Mouse (Mus musculus) stomach, postnatal 0 days (tissue): ENCODE measurements around the gene Map4k3. TPM values are rescaled to one million over a fixed set of nuclear protein-coding genes. Genes with fewer than 3 reads are reported as not detected.
"Not testable (repeated sequence)": the region's sequence is repeated elsewhere in the genome, so short reads cannot be mapped to it uniquely, and the experiment has no call there.

Source experiments
- ATAC-seq: fragments of 200-750 bp; cut with Nextera tagmentation; 2 replicates; pipeline ENCODE4 v1.8.0; 2017; ENCODE audit not compliant: low FRiP score, low TSS enrichment
- DNase-seq: peaks from one replicate; pipeline ENCODE4 v3.0.0-alpha.2; 2016; ENCODE audit warnings: low spot score
- H3K27ac ChIP-seq: fragments of 300-500 bp; sonication (generic); replicated peaks from 2 replicates; pipeline ENCODE4 v1.5.1; 2014; ENCODE audit warnings: mild to moderate bottlenecking, control low read depth
- H3K27me3 ChIP-seq: fragments of 300-500 bp; sonication (generic); 2 replicates; pipeline ENCODE4 v1.6.1; 2014; ENCODE audit warnings: low read length; ENCODE audit not compliant: control insufficient read depth, insufficient read depth
- H3K36me3 ChIP-seq: fragments of 300-500 bp; sonication (generic); 2 replicates; pipeline ENCODE4 v1.6.1; 2014; ENCODE audit warnings: low read length, mixed read lengths; ENCODE audit not compliant: control insufficient read depth, insufficient read depth
- H3K4me1 ChIP-seq: fragments of 300-500 bp; sonication (generic); replicated peaks from 2 replicates; pipeline ENCODE4 v1.6.1; 2014; ENCODE audit warnings: antibody characterized with exemption; ENCODE audit not compliant: control insufficient read depth, insufficient read depth
- H3K4me2 ChIP-seq: fragments of 300-500 bp; sonication (generic); replicated peaks from 2 replicates; pipeline ENCODE4 v1.6.1; 2014; ENCODE audit warnings: low read depth, mild to moderate bottlenecking, control low read depth, moderate library complexity
- H3K4me3 ChIP-seq: fragments of 300-500 bp; sonication (generic); 2 replicates; pipeline ENCODE4 v1.5.1; 2014; ENCODE audit warnings: low read depth, low read length, control low read depth
- H3K9ac ChIP-seq: fragments of 300-500 bp; sonication (generic); 2 replicates; pipeline ENCODE4 v1.6.1; 2014; ENCODE audit warnings: mild to moderate bottlenecking, low read length, control low read depth, mixed read lengths
- H3K9me3 ChIP-seq: fragments of 300-500 bp; sonication (generic); 2 replicates; pipeline ENCODE4 v1.6.1; 2016; ENCODE audit warnings: low read length; ENCODE audit not compliant: control insufficient read depth
- CTCF ChIP-seq: IDR thresholded peaks from 2 replicates; pipeline ENCODE4 v1.5.1; 2016; ENCODE audit warnings: antibody characterized with exemption, low read depth, mild to moderate bottlenecking, moderate library complexity
- EP300 ChIP-seq: optimal IDR thresholded peaks from 2 replicates; pipeline ENCODE3; 2016; ENCODE audit warnings: antibody characterized with exemption
- WGBS: fragments of 180-500 bp; shearing (Covaris S2); extraction: QIAGEN DNeasy Blood & Tissue Kit; methylation state at CpG from one replicate; pipeline ENCODE4 v1.1.7; 2014; 5-methylcytosine and 5-hydroxymethylcytosine counted together
- polyA plus RNA-seq: library from polyadenylated mRNA; unstranded; fragments of >200 nt; fragmentation: Nextera tagmentation; extraction: Ambion mirVana; gene quantifications from 2 replicates; pipeline ENCODE4 v1.2.1, GENCODE M21; 2015

Map4k3 gene
- polyA plus RNA-seq, 1 experiment from 2014 or later: 16.9 TPM

DNA sequence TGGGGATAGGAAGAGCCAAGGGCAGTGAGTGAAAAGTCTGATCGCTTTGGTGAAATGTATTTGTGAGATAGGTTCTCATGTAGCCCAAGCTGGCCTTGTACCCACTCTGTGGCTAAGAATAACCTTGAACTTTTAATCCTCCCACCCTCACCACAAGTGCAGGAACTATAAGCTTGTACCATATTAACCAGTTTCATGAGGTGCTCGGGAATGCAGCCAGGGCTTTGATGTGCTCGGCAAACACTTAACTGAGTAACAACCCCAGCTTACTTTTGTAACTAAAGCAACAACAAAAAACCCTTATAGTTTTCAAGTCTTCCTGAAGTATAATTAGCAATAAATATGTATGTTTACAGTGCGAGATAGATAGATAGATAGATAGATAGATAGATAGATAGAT, 4.0 kb upstream of the Map4k3 start:
- no peak overlapping the region for H3K9ac ChIP-seq
- H3K27ac ChIP-seq: no peak overlapping the region
- H3K4me1 ChIP-seq: no peaks in the 10 kb centered on the region
- H3K36me3 ChIP-seq: no peaks in the 10 kb centered on the region
- H3K4me3 ChIP-seq: no peak overlapping the region
- ATAC-seq (no peak), DNase-seq (no peak)
- H3K4me2 ChIP-seq: no peak overlapping the region
- TF ChIP-seq EP300: no peak
- TF ChIP-seq CTCF: no peak
- WGBS: 81% methylated on average over 4 of the region's 4 CpGs
- no peaks in the 10 kb centered on the region for H3K27me3 ChIP-seq
- no peaks in the 10 kb centered on the region for H3K9me3 ChIP-seq

DNA sequence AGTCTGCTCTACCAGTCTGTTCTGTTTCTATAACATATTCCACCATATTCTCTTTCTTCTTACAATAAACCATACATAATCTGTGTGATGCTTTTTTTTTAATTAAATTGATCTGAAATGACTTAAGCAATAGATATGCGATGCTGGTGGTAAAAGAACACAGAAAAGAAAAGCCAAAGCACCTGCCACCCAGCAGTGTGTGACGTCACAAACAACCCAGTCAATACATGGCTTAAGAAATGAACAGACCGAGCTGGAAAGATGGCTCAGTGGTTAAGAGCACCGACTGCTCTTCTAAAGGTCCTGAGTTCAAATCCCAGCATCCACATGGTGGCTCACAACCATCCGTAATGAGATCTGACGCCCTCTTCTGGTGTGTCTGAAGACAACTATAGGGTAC, 2.0 kb upstream of the Map4k3 start:
- H3K9me3 ChIP-seq, ATAC-seq, H3K4me1 ChIP-seq, H3K36me3 ChIP-seq, DNase-seq, H3K9ac ChIP-seq, H3K4me3 ChIP-seq, H3K4me2 ChIP-seq, H3K27me3 ChIP-seq: not testable (repeated sequence)
- 0 out of 2 replicates have a peak, but pooled peaks have one; percentile 14 for TF ChIP-seq CTCF
- 87% methylated on average over 6 of the region's 6 CpGs for WGBS
- peak overlapping the region; percentile 99; the same call in 1 of the 2 replicates for H3K27ac ChIP-seq

DNA sequence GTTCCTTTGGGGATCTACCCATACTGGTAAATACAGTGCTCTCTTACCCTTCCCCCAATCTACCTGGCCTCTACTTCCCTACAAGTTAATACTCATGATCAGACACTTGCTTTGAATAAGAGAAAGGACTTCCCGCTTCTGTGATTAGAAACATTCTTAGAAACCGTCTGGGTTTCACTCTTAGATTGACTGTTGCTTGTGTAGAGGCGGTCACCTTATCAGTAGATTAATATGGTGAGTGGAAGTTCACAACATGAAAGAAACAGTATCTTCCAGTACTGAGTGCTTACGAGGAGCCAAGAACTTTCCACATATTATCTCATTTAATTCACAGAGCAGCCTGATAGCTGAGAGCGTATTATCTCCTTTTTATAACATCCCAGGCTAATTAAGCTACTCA, 1.5 kb upstream of the Map4k3 start:
- ATAC-seq: no peak
- H3K27me3 ChIP-seq: no peaks in the 10 kb centered on the region
- WGBS: 49% methylated on average over 5 of the region's 5 CpGs
- H3K4me2 ChIP-seq: no peak overlapping the region
- H3K4me3 ChIP-seq: no peak overlapping the region
- DNase-seq: no peak
- peak overlapping the region; percentile 99; the same call in 1 of the 2 replicates for H3K27ac ChIP-seq
- no peaks in the 10 kb centered on the region for H3K36me3 ChIP-seq
- H3K4me1 ChIP-seq: no peaks in the 10 kb centered on the region
- H3K9ac ChIP-seq: no peak overlapping the region
- no peaks in the 10 kb centered on the region for H3K9me3 ChIP-seq
- no peak for TF ChIP-seq CTCF
- no peak for TF ChIP-seq EP300

DNA sequence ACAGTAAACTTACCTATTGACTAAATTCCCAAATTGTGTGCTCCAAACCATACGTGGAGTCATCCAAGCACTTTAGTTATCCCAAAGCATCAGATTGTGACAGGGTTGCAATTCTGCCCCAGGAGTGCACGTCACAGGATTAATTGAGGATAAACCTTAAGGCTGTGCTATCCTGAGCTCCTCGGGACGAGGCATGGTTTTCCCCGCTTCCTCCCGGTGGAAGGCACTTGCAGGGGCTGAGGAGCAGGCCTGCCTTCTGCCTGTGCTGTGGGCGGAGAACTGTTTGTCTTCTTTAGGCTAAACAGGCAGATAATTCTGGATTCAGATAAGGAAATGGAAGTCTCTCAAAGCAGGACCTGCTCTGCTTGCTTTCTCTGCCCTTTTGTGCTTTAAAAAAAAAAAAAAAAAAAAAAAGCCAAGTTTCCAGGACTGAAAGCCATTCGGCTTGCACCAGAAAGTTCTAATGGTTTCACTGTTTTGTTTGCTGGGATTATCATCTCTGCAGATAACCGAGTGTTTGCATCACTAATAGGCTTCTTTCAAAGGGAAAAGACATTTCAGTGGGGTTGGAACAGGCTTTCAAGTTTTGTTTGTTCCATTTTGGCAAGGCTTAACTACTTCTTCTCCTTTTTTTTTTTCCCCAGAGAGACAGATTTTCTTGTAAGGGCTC, 930 bp upstream of the Map4k3 start:
- ATAC-seq: 0 out of 2 replicates have a peak, but pooled peaks have one; percentile 4
- H3K9ac ChIP-seq: no peak overlapping the region
- no peaks in the 10 kb centered on the region for H3K4me1 ChIP-seq
- peak overlapping the region; percentile 99 for H3K27ac ChIP-seq
- peak; percentile 56 for DNase-seq
- TF ChIP-seq EP300 (no peak), CTCF (no peak)
- no peaks in the 10 kb centered on the region for H3K27me3 ChIP-seq
- no peaks in the 10 kb centered on the region for H3K36me3 ChIP-seq
- H3K9me3 ChIP-seq: no peaks in the 10 kb centered on the region
- peak overlapping the region; percentile 84 for H3K4me2 ChIP-seq
- WGBS: 18% methylated on average over 9 of the region's 9 CpGs
- H3K4me3 ChIP-seq: peak overlapping the region; percentile 98; the same call in 1 of the 2 replicates

DNA sequence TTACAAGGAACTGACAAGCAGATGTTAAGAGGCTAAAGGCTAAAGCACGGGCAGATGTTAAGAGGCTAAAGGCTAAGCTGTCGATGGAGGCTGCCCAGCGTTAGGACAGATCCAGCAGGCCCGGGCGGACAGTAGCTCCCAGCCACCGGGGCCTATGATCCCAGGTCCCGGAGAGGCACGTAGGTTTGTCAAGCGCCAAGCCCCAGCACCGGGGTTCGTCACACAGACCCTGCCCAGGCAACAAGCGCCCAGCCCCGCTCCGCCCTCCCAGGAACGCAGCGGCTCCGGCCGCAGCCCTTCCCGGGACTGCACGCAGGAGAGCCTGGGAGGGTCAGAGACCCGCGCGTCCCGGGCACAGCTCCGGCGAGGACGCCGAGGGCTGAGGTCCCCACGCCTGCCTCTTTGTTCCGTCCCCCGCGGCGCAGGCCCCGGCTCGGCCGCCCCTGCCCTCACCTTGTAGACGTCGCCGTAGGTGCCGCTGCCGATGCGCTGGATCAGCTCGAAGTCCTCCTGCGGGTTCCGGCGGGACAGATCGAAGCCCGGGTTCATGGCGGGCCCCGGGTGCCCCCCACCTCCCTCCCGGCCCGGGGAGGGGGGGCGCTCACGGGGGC, 839 bp downstream of the Map4k3 start:
- no peaks in the 10 kb centered on the region for H3K36me3 ChIP-seq
- H3K9ac ChIP-seq: peak overlapping the region; percentile 94
- H3K4me1 ChIP-seq: 0 out of 2 replicates have a peak, but pooled peaks cover 2% of the 10 kb centered on the region
- TF ChIP-seq EP300 (no peak), CTCF (peak; percentile 1; the same call in 1 of the 2 replicates)
- H3K4me3 ChIP-seq: peak overlapping the region; percentile 98
- H3K9me3 ChIP-seq: no peaks in the 10 kb centered on the region
- WGBS: under 1% methylated on average over 38 of the region's 54 CpGs
- ATAC-seq (peak; percentile 30), DNase-seq (peak; percentile 76)
- peak overlapping the region; percentile 99 for H3K27ac ChIP-seq
- H3K27me3 ChIP-seq: no peaks in the 10 kb centered on the region
- peak overlapping the region; percentile 84 for H3K4me2 ChIP-seq

DNA sequence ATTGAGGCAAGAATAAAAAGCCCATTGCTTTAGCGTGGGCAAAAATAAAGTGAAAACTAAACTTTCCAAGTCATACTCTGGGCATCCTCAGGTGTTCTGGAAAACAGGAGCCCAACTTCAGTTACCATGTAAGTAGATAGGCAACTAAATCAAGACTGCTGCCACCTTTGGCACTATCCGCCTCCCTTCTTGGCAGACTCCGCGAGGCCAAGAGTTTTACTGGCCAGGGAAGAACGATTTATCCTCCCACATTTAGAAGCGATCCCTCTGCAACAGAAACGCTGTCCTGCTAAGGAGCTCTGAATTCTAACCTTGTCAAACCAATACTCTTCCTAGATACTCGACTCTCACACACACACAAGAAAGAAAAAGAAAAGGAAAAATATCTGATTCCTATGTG, 1.5 kb downstream of the Map4k3 start:
- no peak for TF ChIP-seq EP300
- TF ChIP-seq CTCF: no peak
- Histone ChIP-seq H3K4me1 (0 out of 2 replicates have a peak, but pooled peaks cover 2% of the 10 kb centered on the region), H3K4me2 (peak overlapping the region; percentile 84), H3K9ac (peak overlapping the region; percentile 94), H3K9me3 (no peaks in the 10 kb centered on the region), H3K27ac (peak overlapping the region; percentile 99), H3K4me3 (peak overlapping the region; percentile 98), H3K27me3 (no peaks in the 10 kb centered on the region), H3K36me3 (no peaks in the 10 kb centered on the region)
- ATAC-seq (no peak), DNase-seq (peak; percentile 57)
- 4% methylated on average over 8 of the region's 8 CpGs for WGBS
